Mouse (Mus musculus) spleen, adult 2 months (tissue): ENCODE results near the gene Ache. TPM values are rescaled to one million over a fixed set of nuclear protein-coding genes. Genes with fewer than 3 reads are reported as not detected.

Source experiments
- DNase-seq, 2 experiments: peaks; one replicate each; pipeline versions ENCODE4 v3.0.0 to v3.0.0-alpha.2; 2012 to 2021; ENCODE audit warnings: low spot score in 2 of 2, low read depth in 1 of 2
- H3K27ac ChIP-seq: fragments of 200-500 bp; 2 replicates; pipeline ENCODE4 v1.5.1; 2012; ENCODE audit warnings: low read length, inconsistent platforms; ENCODE audit not compliant: insufficient read depth
- H3K27me3 ChIP-seq: fragments of 200-500 bp; 2 replicates; pipeline ENCODE4 v1.6.1; 2012; ENCODE audit warnings: mild to moderate bottlenecking, moderate library complexity, low read length, inconsistent platforms; ENCODE audit not compliant: control insufficient read depth, insufficient read depth
- H3K36me3 ChIP-seq: fragments of 200-500 bp; 2 replicates; pipeline ENCODE4 v1.6.1; 2012; ENCODE audit warnings: mild to moderate bottlenecking, low read length, inconsistent platforms; ENCODE audit not compliant: control insufficient read depth, insufficient read depth
- H3K4me1 ChIP-seq: fragments of 200-500 bp; 2 replicates; pipeline ENCODE4 v1.6.1; 2011; ENCODE audit warnings: inconsistent platforms; ENCODE audit not compliant: control insufficient read depth, insufficient read depth, insufficient read length
- H3K4me3 ChIP-seq: fragments of 200-500 bp; 2 replicates; pipeline ENCODE4 v1.5.1; 2011; ENCODE audit warnings: mild to moderate bottlenecking, inconsistent platforms; ENCODE audit not compliant: insufficient read depth, insufficient read length; ENCODE audit errors: extremely low read depth
- CTCF ChIP-seq: fragments of 200-500 bp; IDR thresholded peaks from 2 replicates; pipeline ENCODE4 v1.5.1; 2011; ENCODE audit warnings: mild to moderate bottlenecking, inconsistent platforms; ENCODE audit not compliant: insufficient read depth, insufficient read length, insufficient replicate concordance; ENCODE audit errors: extremely low read depth
- POLR2A ChIP-seq: fragments of 200-500 bp; IDR thresholded peaks from 2 replicates; pipeline ENCODE4 v1.6.1; 2011; ENCODE audit warnings: low read depth, low read length, inconsistent platforms
- WGBS: fragments of 180-500 bp; shearing (Covaris S2); methylation state at CpG from one replicate; pipeline ENCODE4 v1.1.7; 2018; 5-methylcytosine and 5-hydroxymethylcytosine counted together
- polyA plus RNA-seq: library from polyadenylated mRNA; depleted of rRNA; stranded (reverse); fragments of >200 nt; gene quantifications from 2 replicates; pipeline ENCODE4 v1.2.3, GENCODE M21; 2012; rRNA removed

Ache gene
- polyA plus RNA-seq, 1 experiment = 23.1 TPM

- peaks cover 12% of the 10 kb centered on the region; the same call in 1 of the 2 replicates for H3K4me1 ChIP-seq
- H3K4me3 ChIP-seq = peak overlapping the region; percentile 2; the same call in 1 of the 2 replicates
- peak overlapping the region; percentile 18; the same call in 1 of the 2 replicates for H3K27ac ChIP-seq
- WGBS = 40% methylated on average over 22 of the region's 22 CpGs
- no peak for DNase-seq
- H3K36me3 ChIP-seq = no peaks in the 10 kb centered on the region
- no peak for TF ChIP-seq CTCF
- TF ChIP-seq POLR2A = no peak
- no peaks in the 10 kb centered on the region for H3K27me3 ChIP-seq
Observed at GRCm38 (mm10) chr5:137339290-137339979, 52.1 kb downstream of the Ache start.

GRCm38 (mm10) chr5:137340222-137340621 is 52.9 kb downstream of the Ache start:
- H3K36me3 ChIP-seq = no peaks in the 10 kb centered on the region
- H3K27ac ChIP-seq = no peak overlapping the region
- 83% methylated on average over 6 of the region's 6 CpGs for WGBS
- H3K4me3 ChIP-seq = no peak overlapping the region
- peaks cover 12% of the 10 kb centered on the region; the same call in 1 of the 2 replicates for H3K4me1 ChIP-seq
- no peak for TF ChIP-seq CTCF
- no peak for TF ChIP-seq POLR2A
- H3K27me3 ChIP-seq = no peaks in the 10 kb centered on the region
- no peak for DNase-seq

GRCm38 (mm10) chr5:137342407-137343012 is 55.2 kb downstream of the Ache start:
- no peak for TF ChIP-seq CTCF
- no peak for TF ChIP-seq POLR2A
- no peaks in the 10 kb centered on the region for H3K27me3 ChIP-seq
- H3K4me1 ChIP-seq = peaks cover 13% of the 10 kb centered on the region; the same call in 1 of the 2 replicates
- H3K36me3 ChIP-seq = no peaks in the 10 kb centered on the region
- H3K4me3 ChIP-seq = no peak overlapping the region
- H3K27ac ChIP-seq = no peak overlapping the region
- no peak for DNase-seq
- 73% methylated on average over 7 of the region's 7 CpGs for WGBS

GRCm38 (mm10) chr5:137343412-137343811 is 56.1 kb downstream of the Ache start:
- Histone ChIP-seq H3K4me3 (no peak overlapping the region), H3K36me3 (no peaks in the 10 kb centered on the region), H3K27me3 (no peaks in the 10 kb centered on the region), H3K4me1 (peaks cover 13% of the 10 kb centered on the region; the same call in 1 of the 2 replicates), H3K27ac (no peak overlapping the region)
- WGBS = 92% methylated on average over 5 of the region's 5 CpGs
- TF ChIP-seq POLR2A = no peak
- no peak for TF ChIP-seq CTCF
- no peak for DNase-seq

GRCm38 (mm10) chr5:137343869-137344268 is 56.5 kb downstream of the Ache start:
- Histone ChIP-seq H3K36me3 (no peaks in the 10 kb centered on the region), H3K27me3 (no peaks in the 10 kb centered on the region), H3K4me3 (no peak overlapping the region), H3K27ac (no peak overlapping the region), H3K4me1 (peaks cover 9% of the 10 kb centered on the region; the same call in 1 of the 2 replicates)
- TF ChIP-seq CTCF = no peak
- TF ChIP-seq POLR2A = no peak
- no peak for DNase-seq

Other genes with a start within 250 kb of the Ache start
- 15.0 and 16.2 TPM in 2 replicates for gene Ap1s1, start 241.4 kb upstream of the Ache start, polyA plus RNA-seq
- gene Serpine1, start 215.3 kb upstream of the Ache start, polyA plus RNA-seq = 1.6 and 2.1 TPM in 2 replicates
- gene Trim56, start 171.3 kb upstream of the Ache start, polyA plus RNA-seq = 26.6 and 28.6 TPM in 2 replicates
- gene Muc3, start 138.2 kb upstream of the Ache start, polyA plus RNA-seq = 0.07 TPM in 1 of 2 replicates, not detected in the other
- gene Muc3a, start 75.1 kb upstream of the Ache start, polyA plus RNA-seq = 2.6 and 4.0 TPM in 2 replicates
- gene Ufsp1, start 7.1 kb downstream of the Ache start, polyA plus RNA-seq = 10.3 and 11.1 TPM in 2 replicates
- gene Srrt, start 20.2 kb downstream of the Ache start, polyA plus RNA-seq = 172 and 175 TPM in 2 replicates
- gene Trip6, start 26.9 kb downstream of the Ache start, polyA plus RNA-seq = 19.8 and 20.6 TPM in 2 replicates
- 25.8 and 29.7 TPM in 2 replicates for gene Slc12a9, start 46.1 kb downstream of the Ache start, polyA plus RNA-seq
- 13.5 and 14.8 TPM in 2 replicates for gene Ephb4, start 62.6 kb downstream of the Ache start, polyA plus RNA-seq
- 0.02 and 0.06 TPM in 2 replicates for gene Zan, start 189.5 kb downstream of the Ache start, polyA plus RNA-seq
- gene Pop7, start 215.0 kb downstream of the Ache start, polyA plus RNA-seq = 26.6 and 40.1 TPM in 2 replicates
- 40.3 and 49.8 TPM in 2 replicates for gene Gigyf1, start 231.0 kb downstream of the Ache start, polyA plus RNA-seq
- not detected in 2 replicates for gene Epo, start 245.7 kb downstream of the Ache start, polyA plus RNA-seq
- 762 and 932 TPM in 2 replicates for gene Gnb2, start 246.0 kb downstream of the Ache start, polyA plus RNA-seq